Mouse (Mus musculus): ENCODE data around the gene Ydjc. TPM values are rescaled to one million over a fixed set of nuclear protein-coding genes. Genes with fewer than 3 reads are reported as not detected.

Gene Ydjc
- polyA plus RNA-seq, 1 experiment from 2014 or later: 11.9 TPM

- DNase-seq (ENCODE audit: low spot score) (peak; percentile 16), ATAC-seq (ENCODE audit: low FRiP score) (0 out of 2 replicates have a peak, but pooled peaks have one; percentile 20)
- Histone ChIP-seq H3K4me3 (ENCODE audit: low read depth, low read length) (peak overlapping the region; percentile 93; the same call in 1 of the 2 replicates), H3K4me2 (replicated peaks; ENCODE audit: low read depth, low read length) (no peak overlapping the region), H3K9ac (ENCODE audit: low read depth, low read length) (no peak overlapping the region), H3K9me3 (ENCODE audit: control insufficient read depth, low read length) (no peaks in the 10 kb centered on the region), H3K27ac (ENCODE audit: low read depth, low read length) (no peak overlapping the region), H3K4me1 (replicated peaks; ENCODE audit: control insufficient read depth, insufficient read depth, low read length) (no peaks in the 10 kb centered on the region), H3K27me3 (ENCODE audit: control insufficient read depth, insufficient read depth, low read length) (no peaks in the 10 kb centered on the region), H3K36me3 (ENCODE audit: control insufficient read depth, insufficient read depth, low read length) (no peaks in the 10 kb centered on the region)
- WGBS: 69% methylated on average over 2 of the region's 2 CpGs
Measured at GRCm38 (mm10) chr16:17201977-17202376, 57.6 kb downstream of the Ydjc start.

GRCm38 (mm10) chr16:17202549-17202948 lies 58.1 kb downstream of the Ydjc start, which contains the start of gene Ube2l3:
Ube2l3 (minus strand) TSS chr16:17202649.
- no peak within 1 kb of the TSS for H3K9ac ChIP-seq (ENCODE audit: low read depth, low read length)
- H3K9me3 ChIP-seq (ENCODE audit: control insufficient read depth, low read length): no peaks in the 10 kb centered on the region
- H3K27ac ChIP-seq (ENCODE audit: low read depth, low read length): no peak within 1 kb of the TSS
- no peaks in the 10 kb centered on the region for H3K27me3 ChIP-seq (ENCODE audit: control insufficient read depth, insufficient read depth, low read length)
- ATAC-seq (ENCODE audit: low FRiP score) (no peak), DNase-seq (ENCODE audit: low spot score) (no peak)
- H3K4me3 ChIP-seq (ENCODE audit: low read depth, low read length): peak within 1 kb of the TSS; percentile 93
- no peaks in the 10 kb centered on the region for H3K36me3 ChIP-seq (ENCODE audit: control insufficient read depth, insufficient read depth, low read length)
- H3K4me1 ChIP-seq (replicated peaks; ENCODE audit: control insufficient read depth, insufficient read depth, low read length): no peaks in the 10 kb centered on the region
- 90% methylated on average over 1 of the region's 1 CpGs for WGBS
- no peak within 1 kb of the TSS for H3K4me2 ChIP-seq (replicated peaks; ENCODE audit: low read depth, low read length)

- Histone ChIP-seq H3K9ac (ENCODE audit: low read depth, low read length) (no peak overlapping the region), H3K4me2 (replicated peaks; ENCODE audit: low read depth, low read length) (no peak overlapping the region), H3K4me1 (replicated peaks; ENCODE audit: control insufficient read depth, insufficient read depth, low read length) (peaks cover 5% of the 10 kb centered on the region), H3K27me3 (ENCODE audit: control insufficient read depth, insufficient read depth, low read length) (no peaks in the 10 kb centered on the region), H3K36me3 (ENCODE audit: control insufficient read depth, insufficient read depth, low read length) (no peaks in the 10 kb centered on the region), H3K9me3 (ENCODE audit: control insufficient read depth, low read length) (no peaks in the 10 kb centered on the region), H3K27ac (ENCODE audit: low read depth, low read length) (no peak overlapping the region), H3K4me3 (ENCODE audit: low read depth, low read length) (no peak overlapping the region)
- ATAC-seq (ENCODE audit: low FRiP score) (no peak), DNase-seq (ENCODE audit: low spot score) (peak; percentile 53)
- 4% methylated on average over 6 of the region's 6 CpGs for WGBS
Measured at GRCm38 (mm10) chr16:17204990-17205389, 60.6 kb downstream of the Ydjc start.

- Histone ChIP-seq H3K9me3 (ENCODE audit: control insufficient read depth, low read length) (no peaks in the 10 kb centered on the region), H3K27me3 (ENCODE audit: control insufficient read depth, insufficient read depth, low read length) (no peaks in the 10 kb centered on the region), H3K9ac (ENCODE audit: low read depth, low read length) (peak within 1 kb of the TSS; percentile 77), H3K36me3 (ENCODE audit: control insufficient read depth, insufficient read depth, low read length) (no peaks in the 10 kb centered on the region), H3K4me1 (replicated peaks; ENCODE audit: control insufficient read depth, insufficient read depth, low read length) (peaks cover 9% of the 10 kb centered on the region), H3K27ac (ENCODE audit: low read depth, low read length) (peak within 1 kb of the TSS; percentile 89), H3K4me3 (ENCODE audit: low read depth, low read length) (peak within 1 kb of the TSS; percentile 43), H3K4me2 (replicated peaks; ENCODE audit: low read depth, low read length) (peak within 1 kb of the TSS; percentile 86)
- WGBS: under 1% methylated on average over 81 of the region's 85 CpGs
- peak; percentile 90 for ATAC-seq (ENCODE audit: low FRiP score)
- peak; percentile 95 for DNase-seq (ENCODE audit: low spot score)
Measured at GRCm38 (mm10) chr16:17208389-17209361, 64.3 kb downstream of the Ydjc start, which contains the start of gene Rimbp3. Rimbp3 (plus strand) TSS chr16:17208603.

GRCm38 (mm10) chr16:17209404-17209960 lies 65.1 kb downstream of the Ydjc start:
- Histone ChIP-seq H3K9me3 (ENCODE audit: control insufficient read depth, low read length) (no peaks in the 10 kb centered on the region), H3K27ac (ENCODE audit: low read depth, low read length) (peak overlapping the region; percentile 89), H3K27me3 (ENCODE audit: control insufficient read depth, insufficient read depth, low read length) (no peaks in the 10 kb centered on the region), H3K4me2 (replicated peaks; ENCODE audit: low read depth, low read length) (peak overlapping the region; percentile 86), H3K4me1 (replicated peaks; ENCODE audit: control insufficient read depth, insufficient read depth, low read length) (peaks cover 9% of the 10 kb centered on the region), H3K4me3 (ENCODE audit: low read depth, low read length) (peak overlapping the region; percentile 43), H3K36me3 (ENCODE audit: control insufficient read depth, insufficient read depth, low read length) (no peaks in the 10 kb centered on the region), H3K9ac (ENCODE audit: low read depth, low read length) (peak overlapping the region; percentile 77; the same call in 1 of the 2 replicates)
- ATAC-seq (ENCODE audit: low FRiP score) (peak; percentile 18; the same call in 1 of the 2 replicates), DNase-seq (ENCODE audit: low spot score) (no peak)
- 3% methylated on average over 37 of the region's 37 CpGs for WGBS

MicroRNAs within 50 kb of the gene (microRNA counts, 519-probe panel; counts per million panel counts)
- 6,350 counts per million, percentile 90 among the panel's probes with 10 or more counts for microRNA mmu-miR-130b
- 4,042 counts per million, percentile 37 among the panel's probes with 10 or more counts for microRNA mmu-miR-301b

Other genes with a start within 250 kb of the Ydjc start
- 10.9 and 17.6 TPM in 2 replicates for gene Ppm1f, start 248.2 kb upstream of the Ydjc start, polyA plus RNA-seq (2014; fragmentation: Nextera tagmentation; extraction: Ambion mirVana)
- gene Mapk1, start 161.2 kb upstream of the Ydjc start, polyA plus RNA-seq (2014; fragmentation: Nextera tagmentation; extraction: Ambion mirVana): 199 and 208 TPM in 2 replicates
- gene Ypel1, start 74.9 kb upstream of the Ydjc start, polyA plus RNA-seq (2014; fragmentation: Nextera tagmentation; extraction: Ambion mirVana): 91.6 and 108 TPM in 2 replicates
- 149 and 154 TPM in 2 replicates for gene Ppil2, start 33.4 kb upstream of the Ydjc start, polyA plus RNA-seq (2014; fragmentation: Nextera tagmentation; extraction: Ambion mirVana)
- 98.3 and 107 TPM in 2 replicates for gene 2610318N02Rik, start 19.5 kb upstream of the Ydjc start, polyA plus RNA-seq (2014; fragmentation: Nextera tagmentation; extraction: Ambion mirVana)
- gene Sdf2l1, start 12.2 kb upstream of the Ydjc start, polyA plus RNA-seq (2014; fragmentation: Nextera tagmentation; extraction: Ambion mirVana): 67.1 and 70.9 TPM in 2 replicates
- 0.31 and 1.0 TPM in 2 replicates for gene Ccdc116, start 2.6 kb downstream of the Ydjc start, polyA plus RNA-seq (2014; fragmentation: Nextera tagmentation; extraction: Ambion mirVana)
- 415 and 422 TPM in 2 replicates for gene Ube2l3, start 58.0 kb downstream of the Ydjc start, polyA plus RNA-seq (2014; fragmentation: Nextera tagmentation; extraction: Ambion mirVana)
- 0.78 and 1.0 TPM in 2 replicates for gene Rimbp3, start 64.0 kb downstream of the Ydjc start, polyA plus RNA-seq (2014; fragmentation: Nextera tagmentation; extraction: Ambion mirVana)
- 7.9 and 8.7 TPM in 2 replicates for gene Hic2, start 89.0 kb downstream of the Ydjc start, polyA plus RNA-seq (2014; fragmentation: Nextera tagmentation; extraction: Ambion mirVana)
- gene Tmem191c, start 131.5 kb downstream of the Ydjc start, polyA plus RNA-seq (2014; fragmentation: Nextera tagmentation; extraction: Ambion mirVana): 5.7 and 7.7 TPM in 2 replicates
- gene Serpind1, start 186.8 kb downstream of the Ydjc start, polyA plus RNA-seq (2014; fragmentation: Nextera tagmentation; extraction: Ambion mirVana): 0.24 and 0.74 TPM in 2 replicates